Mouse (Mus musculus) intestine, postnatal 0 days (tissue): ENCODE data around the gene Krt36. TPM values are rescaled to one million over a fixed set of nuclear protein-coding genes. Genes with fewer than 3 reads are reported as not detected.

Experiments used
- ATAC-seq: fragments of 200-750 bp; cut with Nextera tagmentation; 2 replicates; pipeline ENCODE4 v1.8.0; 2017; ENCODE audit warnings: mild to moderate bottlenecking, moderate TSS enrichment, moderate library complexity
- H3K27ac ChIP-seq: fragments of 300-500 bp; sonication (generic); 2 replicates; pipeline ENCODE4 v1.5.1; 2014; ENCODE audit warnings: mild to moderate bottlenecking, low read depth, low read length, moderate library complexity
- H3K27me3 ChIP-seq: fragments of 300-500 bp; sonication (generic); replicated peaks from 2 replicates; pipeline ENCODE4 v1.6.1; 2014; ENCODE audit warnings: low read length, mixed read lengths; ENCODE audit not compliant: control insufficient read depth, insufficient read depth
- H3K36me3 ChIP-seq: fragments of 300-500 bp; sonication (generic); 2 replicates; pipeline ENCODE4 v1.6.1; 2014; ENCODE audit warnings: mild to moderate bottlenecking, moderate library complexity; ENCODE audit not compliant: control insufficient read depth, insufficient read depth
- H3K4me1 ChIP-seq: fragments of 300-500 bp; sonication (generic); replicated peaks from 2 replicates; pipeline ENCODE4 v1.6.1; 2014; ENCODE audit warnings: antibody characterized with exemption, low read length, mixed read lengths; ENCODE audit not compliant: control insufficient read depth, insufficient read depth
- H3K4me2 ChIP-seq: fragments of 300-500 bp; sonication (generic); replicated peaks from 2 replicates; pipeline ENCODE4 v1.6.1; 2014; ENCODE audit warnings: low read depth, mild to moderate bottlenecking, moderate library complexity
- H3K4me3 ChIP-seq: fragments of 300-500 bp; sonication (generic); 2 replicates; pipeline ENCODE4 v1.5.1; 2014; ENCODE audit warnings: low read depth, low read length
- H3K9ac ChIP-seq: fragments of 300-500 bp; sonication (generic); 2 replicates; pipeline ENCODE4 v1.6.1; 2014; ENCODE audit warnings: mild to moderate bottlenecking, low read depth, low read length
- H3K9me3 ChIP-seq: fragments of 300-500 bp; sonication (generic); 2 replicates; pipeline ENCODE4 v1.6.1; 2016; ENCODE audit warnings: mixed run types; ENCODE audit not compliant: control insufficient read depth
- CTCF ChIP-seq: sonication (generic); IDR thresholded peaks from 2 replicates; pipeline ENCODE4 v1.5.1; 2016; ENCODE audit warnings: low read depth, mild to moderate bottlenecking, control low read depth, antibody characterized with exemption, moderate library complexity
- WGBS: fragments of 180-500 bp; shearing (Covaris S2); extraction: QIAGEN DNeasy Blood & Tissue Kit; methylation state at CpG from one replicate; pipeline ENCODE4 v1.1.7; 2014; 5-methylcytosine and 5-hydroxymethylcytosine counted together
- polyA plus RNA-seq: library from polyadenylated mRNA; unstranded; fragments of >200 nt; fragmentation: Nextera tagmentation; extraction: Ambion mirVana; gene quantifications from 2 replicates; pipeline ENCODE4 v1.2.1, GENCODE M21; 2015

The Krt36 gene
- polyA plus RNA-seq, 1 experiment from 2014 or later = 0.16 TPM

DNA sequence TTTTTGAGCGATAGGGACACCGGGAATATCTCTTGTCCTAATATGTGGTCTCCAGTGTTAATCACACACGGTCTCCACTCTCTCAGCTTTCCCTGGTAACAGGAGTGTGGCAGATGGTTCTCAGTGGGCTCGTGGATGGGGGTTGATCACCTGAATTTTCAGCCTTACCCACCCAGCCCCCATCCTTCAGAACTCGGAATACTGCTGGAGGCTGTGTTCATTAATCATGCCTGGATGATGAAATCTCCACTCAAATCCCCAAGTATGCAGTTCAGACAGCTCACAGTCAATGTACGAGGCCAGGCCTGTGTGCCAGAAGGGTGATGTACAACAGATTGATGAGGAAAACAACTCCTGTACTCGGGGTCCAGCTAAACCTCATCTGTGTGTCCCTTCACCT is 19.5 kb upstream of the Krt36 start:
- WGBS = 76% methylated on average over 7 of the region's 7 CpGs
- TF ChIP-seq CTCF = no peak
- H3K9ac ChIP-seq = no peak overlapping the region
- H3K9me3 ChIP-seq = no peaks in the 10 kb centered on the region
- no peaks in the 10 kb centered on the region for H3K36me3 ChIP-seq
- ATAC-seq = no peak
- H3K4me3 ChIP-seq = no peak overlapping the region
- no peak overlapping the region for H3K4me2 ChIP-seq
- no peaks in the 10 kb centered on the region for H3K4me1 ChIP-seq
- no peaks in the 10 kb centered on the region for H3K27me3 ChIP-seq
- no peak overlapping the region for H3K27ac ChIP-seq

DNA sequence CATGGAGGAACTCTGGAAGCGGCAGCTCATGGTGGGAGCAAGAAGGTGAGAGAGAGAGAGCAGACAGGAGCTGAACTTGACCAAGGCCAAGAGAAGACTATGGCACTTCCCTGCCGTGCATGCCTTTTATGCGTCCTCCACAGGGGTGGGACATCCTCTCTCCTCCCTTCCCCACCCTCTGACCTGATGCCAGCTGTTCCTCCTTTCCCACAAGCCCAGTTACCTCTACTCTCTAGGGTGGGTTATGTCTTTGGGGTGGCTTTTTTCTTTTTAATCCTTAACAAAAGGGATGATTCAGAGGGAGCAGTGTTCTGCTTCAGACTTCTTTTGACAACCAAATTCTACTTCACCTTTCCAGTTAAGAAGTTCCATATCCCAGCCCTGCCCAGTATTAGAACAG is 16.0 kb upstream of the Krt36 start, which contains the start of gene Krt13:
TSS of gene Krt13 (minus strand) at position 101 of the 400 bp plus-strand sequence.
- Histone ChIP-seq H3K4me1 (no peaks in the 10 kb centered on the region), H3K9ac (no peak within 1 kb of the TSS), H3K4me2 (no peak within 1 kb of the TSS), H3K27ac (no peak within 1 kb of the TSS), H3K4me3 (no peak within 1 kb of the TSS), H3K27me3 (no peaks in the 10 kb centered on the region), H3K9me3 (no peaks in the 10 kb centered on the region), H3K36me3 (no peaks in the 10 kb centered on the region)
- WGBS = 71% methylated on average over 3 of the region's 3 CpGs
- TF ChIP-seq CTCF = no peak
- no peak for ATAC-seq

DNA sequence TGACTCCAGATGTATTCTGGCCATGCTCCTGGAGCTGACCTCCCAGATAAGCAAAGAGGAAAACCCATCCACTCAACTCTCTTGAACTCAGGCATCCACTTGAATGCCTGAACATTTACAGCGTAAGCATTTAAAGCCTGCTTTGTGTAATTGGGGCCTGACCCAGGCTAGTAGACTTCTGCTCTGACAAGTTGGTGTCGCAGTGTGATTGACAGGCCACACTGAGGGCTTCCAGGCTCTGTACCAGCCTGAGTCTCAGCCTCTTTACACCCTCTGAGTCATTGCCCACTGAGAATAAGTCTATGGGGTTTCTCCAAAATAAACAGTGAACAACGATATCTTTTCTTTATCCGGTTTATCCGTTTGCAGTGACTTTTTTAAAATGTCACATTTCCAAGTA is 14.9 kb upstream of the Krt36 start:
- Histone ChIP-seq H3K36me3 (no peaks in the 10 kb centered on the region), H3K4me1 (no peaks in the 10 kb centered on the region), H3K27ac (no peak overlapping the region), H3K9me3 (no peaks in the 10 kb centered on the region), H3K4me2 (no peak overlapping the region), H3K27me3 (no peaks in the 10 kb centered on the region), H3K9ac (no peak overlapping the region), H3K4me3 (no peak overlapping the region)
- ATAC-seq = no peak
- 81% methylated on average over 5 of the region's 5 CpGs for WGBS
- no peak for TF ChIP-seq CTCF

DNA sequence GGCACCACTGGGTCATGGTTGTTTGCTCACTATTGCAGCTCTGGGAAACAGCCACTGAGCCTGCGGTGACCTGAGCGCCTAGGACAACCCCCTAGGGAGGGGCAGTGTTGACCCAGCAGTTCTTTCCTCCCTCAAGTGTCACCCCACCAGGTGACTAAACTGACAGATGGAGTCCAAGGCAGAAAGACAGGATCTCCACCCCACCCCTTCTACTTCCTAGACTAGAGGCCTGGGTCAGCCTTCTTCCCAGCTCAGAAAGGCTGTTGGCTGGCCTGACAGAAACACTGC is 8.3 kb upstream of the Krt36 start:
- H3K36me3 ChIP-seq = no peaks in the 10 kb centered on the region
- peak; percentile 59; the same call in 1 of the 2 replicates for ATAC-seq
- no peak overlapping the region for H3K4me3 ChIP-seq
- H3K27ac ChIP-seq = no peak overlapping the region
- no peaks in the 10 kb centered on the region for H3K27me3 ChIP-seq
- no peak overlapping the region for H3K4me2 ChIP-seq
- H3K9me3 ChIP-seq = no peaks in the 10 kb centered on the region
- TF ChIP-seq CTCF = no peak
- WGBS = 40% methylated on average over 2 of the region's 2 CpGs
- no peak overlapping the region for H3K9ac ChIP-seq
- H3K4me1 ChIP-seq = no peaks in the 10 kb centered on the region

DNA sequence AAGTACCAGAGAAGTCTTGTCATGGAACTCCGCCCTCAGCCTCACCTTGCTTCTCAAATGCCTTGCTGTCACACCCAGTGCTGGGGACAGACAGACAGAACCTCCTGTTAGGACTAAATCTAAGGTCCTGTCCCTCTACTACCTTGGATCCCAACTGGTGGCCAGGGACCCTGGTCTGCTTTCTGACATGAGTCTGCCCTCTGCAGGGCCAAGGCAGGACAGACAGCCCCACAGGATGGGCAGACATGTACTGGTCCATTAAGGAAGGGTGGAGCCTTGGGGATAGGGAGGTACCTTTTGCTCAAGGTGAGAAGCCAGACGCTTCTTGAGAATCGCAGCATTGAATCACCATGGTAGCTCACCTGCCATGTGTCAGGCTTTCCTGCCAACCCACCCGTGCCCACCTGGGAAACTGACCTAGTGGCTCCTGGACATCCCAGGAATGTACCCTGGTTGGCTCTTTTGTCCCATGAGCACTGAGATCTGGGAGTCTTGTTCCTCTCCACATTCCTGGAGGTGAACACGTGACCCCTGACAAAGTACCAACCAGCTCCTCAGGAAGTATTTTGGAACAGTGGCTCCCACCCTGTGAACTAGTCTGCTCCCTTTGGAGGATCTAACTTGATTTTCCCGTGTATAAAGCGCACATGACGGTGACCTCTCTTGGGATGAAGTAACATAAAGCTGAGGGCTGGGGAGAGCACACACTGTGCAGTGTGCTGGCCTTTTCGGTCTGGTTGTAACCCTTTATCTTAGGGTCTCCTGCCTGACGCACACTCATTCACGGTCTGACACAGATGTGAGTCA is 7.7 kb upstream of the Krt36 start:
- Histone ChIP-seq H3K4me2 (no peak overlapping the region), H3K27ac (no peak overlapping the region), H3K4me1 (no peaks in the 10 kb centered on the region), H3K27me3 (no peaks in the 10 kb centered on the region), H3K36me3 (no peaks in the 10 kb centered on the region), H3K4me3 (no peak overlapping the region), H3K9me3 (no peaks in the 10 kb centered on the region), H3K9ac (no peak overlapping the region)
- no peak for ATAC-seq
- WGBS = 63% methylated on average over 11 of the region's 11 CpGs
- peak; percentile 46 for TF ChIP-seq CTCF

DNA sequence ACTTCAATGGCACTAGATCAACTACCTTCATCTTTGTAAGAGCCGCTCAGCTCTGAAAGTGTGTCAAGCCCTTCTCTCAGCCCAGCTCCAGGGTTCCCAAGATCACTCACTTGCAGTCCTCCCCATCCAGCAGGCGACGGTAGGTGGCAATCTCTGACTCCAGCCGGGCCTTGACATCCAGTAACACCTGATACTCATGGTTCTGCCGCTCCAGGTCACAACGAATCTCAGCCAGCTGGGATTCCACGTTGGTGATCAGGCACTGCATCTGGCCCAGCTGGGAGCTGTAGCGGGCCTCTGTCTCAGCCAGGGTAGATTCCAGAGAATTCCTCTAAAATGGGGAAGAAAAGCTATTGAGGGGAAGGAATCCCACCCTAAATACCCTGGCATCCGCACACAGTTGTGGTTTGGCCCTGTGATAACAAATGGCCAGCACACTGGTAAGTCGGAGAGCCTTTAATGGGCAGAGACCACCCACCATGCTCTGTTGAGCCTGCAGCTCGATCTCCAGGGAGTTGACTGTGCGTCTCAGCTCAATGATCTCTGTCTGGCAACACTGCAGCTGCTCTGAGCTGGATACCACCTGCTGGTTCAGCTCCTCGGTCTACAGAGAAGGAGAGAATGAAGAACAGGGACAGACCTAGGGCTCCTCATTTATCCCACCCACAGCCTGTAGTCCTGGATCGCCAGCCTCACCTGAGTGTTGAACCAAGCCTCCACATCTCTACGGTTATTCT is 2.6 kb downstream of the Krt36 start:
- Histone ChIP-seq H3K4me2 (no peak overlapping the region), H3K27me3 (no peaks in the 10 kb centered on the region), H3K9ac (no peak overlapping the region), H3K9me3 (no peaks in the 10 kb centered on the region), H3K36me3 (no peaks in the 10 kb centered on the region), H3K4me1 (no peaks in the 10 kb centered on the region), H3K4me3 (no peak overlapping the region), H3K27ac (no peak overlapping the region)
- WGBS = 73% methylated on average over 15 of the region's 15 CpGs
- ATAC-seq = no peak
- no peak for TF ChIP-seq CTCF
